24 mouse cellular contexts compared by ENCODE assay signal in the genomic region with DNA sequence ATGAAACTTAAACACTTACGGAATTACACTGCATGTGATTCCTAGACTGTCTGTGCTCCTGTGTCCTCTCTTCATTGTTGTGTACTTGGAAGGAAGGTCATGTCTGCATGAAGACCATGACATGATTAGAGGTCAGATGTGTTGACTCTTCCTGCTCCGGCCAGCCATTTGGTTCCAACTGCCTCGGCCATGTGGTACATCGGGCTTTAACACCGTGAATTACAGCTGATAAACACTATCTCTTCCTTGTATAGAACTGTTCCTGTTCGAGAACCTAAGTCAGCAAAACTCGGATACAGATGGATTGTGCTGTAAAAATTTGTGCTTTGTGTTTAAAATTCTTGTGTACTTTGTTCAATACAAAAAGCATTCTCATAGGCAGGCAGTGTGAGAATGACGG. TPM values are rescaled to one million over a fixed set of nuclear protein-coding genes. Genes with fewer than 3 reads are reported as not detected.
"Had no signal": no experiment of that assay in that cellular context is flagged by ENCODE, and none has a peak within 500 bp of the region (broad histone marks: within the 10 kb centered on the region; RNA-seq: fewer than 3 reads in every experiment).

No protein-coding gene starts in this region.

- H3K4me3 ChIP-seq: neural tube, embryonic 13.5 days; neural tube, embryonic 15.5 days; stomach, embryonic 15.5 days had no signal

- H3K4me2 ChIP-seq: neural tube, embryonic 13.5 days; neural tube, embryonic 15.5 days; stomach, embryonic 15.5 days had no signal

- H3K27ac ChIP-seq: neural tube, embryonic 13.5 days; neural tube, embryonic 15.5 days; stomach, embryonic 15.5 days; stomach, postnatal 0 days had no signal

- H3K9ac ChIP-seq: neural tube, embryonic 13.5 days; neural tube, embryonic 15.5 days; stomach, embryonic 15.5 days had no signal

- H3K27me3 ChIP-seq: neural tube, embryonic 13.5 days; neural tube, embryonic 15.5 days; stomach, embryonic 15.5 days had no signal

- H3K9me3 ChIP-seq: neural tube, embryonic 13.5 days; neural tube, embryonic 15.5 days; stomach, embryonic 15.5 days had no signal

- H3K4me1 ChIP-seq: neural tube, embryonic 13.5 days; neural tube, embryonic 15.5 days; stomach, embryonic 15.5 days had no signal

- DNase-seq: retina, postnatal 1 day; right cerebral cortex, adult 18-20 months; right cerebral cortex, postnatal 14 days; right cerebral cortex, postnatal 25 days; right cerebral cortex, postnatal 4 days; spleen, adult 18-20 months; thymus, adult 18-20 months; thymus, adult 2 months; thymus, postnatal 14 days; thymus, postnatal 25 days; thymus, postnatal 36 days; thymus, postnatal 4 days had no signal

RNA-seq across cellular contexts. Expression of gene Ldlrad2, which starts 48.5 kb away (rescaled TPM):
- total RNA-seq: neutrophil, adult 5-6 weeks had no signal
- polyA plus RNA-seq: neural tube, embryonic 13.5 days; neural tube, embryonic 14.5 days; neural tube, embryonic 15.5 days; small intestine, adult 2 months; spleen, adult 2 months; stomach, embryonic 14.5 days; stomach, embryonic 15.5 days; stomach, embryonic 16.5 days; stomach, postnatal 0 days; thymus, adult 2 months; thymus, postnatal 0 days; urinary bladder, adult 2 months had no signal
